Mouse (Mus musculus) neural tube, embryonic 12.5 days (tissue): ENCODE data around the gene Mocs2. TPM values are rescaled to one million over a fixed set of nuclear protein-coding genes. Genes with fewer than 3 reads are reported as not detected.
A peak's percentile ranks its signal among the peaks of the same experiment; 100 is the strongest.

ENCODE experiments used
- ATAC-seq: fragments of 200-750 bp; cut with Nextera tagmentation; 2 replicates; pipeline ENCODE4 v1.8.0; 2017; ENCODE audit warnings: low read depth, mild to moderate bottlenecking, moderate TSS enrichment, moderate library complexity; ENCODE audit not compliant: low FRiP score
- H3K27ac ChIP-seq: fragments of 300-500 bp; sonication (generic); 2 replicates; pipeline ENCODE4 v1.5.1; 2016
- H3K27me3 ChIP-seq: fragments of 300-500 bp; sonication (generic); replicated peaks from 2 replicates; pipeline ENCODE4 v1.6.1; 2016; ENCODE audit warnings: mild to moderate bottlenecking
- H3K36me3 ChIP-seq: fragments of 300-500 bp; sonication (generic); 2 replicates; pipeline ENCODE4 v1.6.1; 2016; ENCODE audit warnings: mild to moderate bottlenecking
- H3K4me1 ChIP-seq: fragments of 300-500 bp; sonication (generic); 2 replicates; pipeline ENCODE4 v1.6.1; 2016
- H3K4me2 ChIP-seq: fragments of 300-500 bp; sonication (generic); replicated peaks from 2 replicates; pipeline ENCODE4 v1.6.1; 2016; ENCODE audit warnings: mild to moderate bottlenecking
- H3K4me3 ChIP-seq: fragments of 300-500 bp; sonication (generic); 2 replicates; pipeline ENCODE4 v1.5.1; 2016
- H3K9ac ChIP-seq: fragments of 300-500 bp; sonication (generic); 2 replicates; pipeline ENCODE4 v1.6.1; 2016; ENCODE audit warnings: mild to moderate bottlenecking
- H3K9me3 ChIP-seq: fragments of 300-500 bp; sonication (generic); 2 replicates; pipeline ENCODE4 v1.6.1; 2016; ENCODE audit warnings: mild to moderate bottlenecking
- WGBS: fragments of 180-500 bp; shearing (Covaris S2); methylation state at CpG from one replicate; pipeline ENCODE4 v1.1.7; 2016; 5-methylcytosine and 5-hydroxymethylcytosine counted together
- polyA plus RNA-seq: library from polyadenylated mRNA; unstranded; fragments of >200 nt; fragmentation: Nextera tagmentation; extraction: Ambion mirVana; gene quantifications from 2 replicates; pipeline ENCODE4 v1.2.1, GENCODE M21; 2016

Mocs2 gene
- polyA plus RNA-seq, 1 experiment from 2014 or later, result 88.1 TPM

- WGBS, result 57% methylated on average over 2 of the region's 2 CpGs
- no peak for ATAC-seq
- H3K27ac ChIP-seq, result no peak overlapping the region
- no peak overlapping the region for H3K4me2 ChIP-seq
- no peaks in the 10 kb centered on the region for H3K27me3 ChIP-seq
- peaks cover 13% of the 10 kb centered on the region; the same call in 1 of the 2 replicates for H3K4me1 ChIP-seq
- H3K36me3 ChIP-seq, result peaks cover 15% of the 10 kb centered on the region; the same call in 1 of the 2 replicates
- H3K9me3 ChIP-seq, result no peaks in the 10 kb centered on the region
- H3K4me3 ChIP-seq, result no peak overlapping the region
- H3K9ac ChIP-seq, result no peak overlapping the region
Observed at GRCm38 (mm10) chr13:114834580-114834979, 16.5 kb downstream of the Mocs2 start.

DNA sequence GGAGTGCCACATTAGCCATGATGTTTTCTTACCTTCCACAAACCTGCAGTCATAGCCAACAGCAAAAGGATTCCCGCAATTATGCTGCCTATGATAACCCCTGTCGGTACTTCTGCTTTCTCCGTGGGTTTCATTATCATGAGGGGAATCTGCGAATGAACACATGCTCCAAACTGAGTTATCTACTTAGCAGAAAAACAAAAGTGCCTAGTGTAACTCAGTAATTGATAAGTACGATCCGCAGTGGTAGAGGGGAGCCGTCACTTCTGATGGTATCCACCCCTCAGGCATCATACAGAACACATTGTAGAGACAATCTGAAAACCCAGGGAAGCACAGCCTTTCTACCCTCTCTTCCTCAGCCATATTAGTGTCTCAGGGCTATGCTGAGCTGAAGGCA lies 19.0 kb downstream of the Mocs2 start:
- no peak for ATAC-seq
- Histone ChIP-seq H3K27ac (no peak overlapping the region), H3K4me3 (no peak overlapping the region), H3K36me3 (0 out of 2 replicates have a peak, but pooled peaks cover 2% of the 10 kb centered on the region), H3K4me1 (peaks cover 13% of the 10 kb centered on the region; the same call in 1 of the 2 replicates), H3K9me3 (no peaks in the 10 kb centered on the region), H3K9ac (no peak overlapping the region), H3K4me2 (no peak overlapping the region), H3K27me3 (no peaks in the 10 kb centered on the region)
- WGBS, result 81% methylated on average over 7 of the region's 7 CpGs

- peak; percentile 69 for ATAC-seq
- 44% methylated on average over 5 of the region's 5 CpGs for WGBS
- Histone ChIP-seq H3K4me3 (no peak overlapping the region), H3K4me1 (peaks cover 13% of the 10 kb centered on the region; the same call in 1 of the 2 replicates), H3K27ac (peak overlapping the region; percentile 33; the same call in 1 of the 2 replicates), H3K27me3 (no peaks in the 10 kb centered on the region), H3K9ac (no peak overlapping the region), H3K9me3 (no peaks in the 10 kb centered on the region), H3K4me2 (no peak overlapping the region), H3K36me3 (0 out of 2 replicates have a peak, but pooled peaks cover 2% of the 10 kb centered on the region)
Observed at GRCm38 (mm10) chr13:114838535-114838990, 20.5 kb downstream of the Mocs2 start.

DNA sequence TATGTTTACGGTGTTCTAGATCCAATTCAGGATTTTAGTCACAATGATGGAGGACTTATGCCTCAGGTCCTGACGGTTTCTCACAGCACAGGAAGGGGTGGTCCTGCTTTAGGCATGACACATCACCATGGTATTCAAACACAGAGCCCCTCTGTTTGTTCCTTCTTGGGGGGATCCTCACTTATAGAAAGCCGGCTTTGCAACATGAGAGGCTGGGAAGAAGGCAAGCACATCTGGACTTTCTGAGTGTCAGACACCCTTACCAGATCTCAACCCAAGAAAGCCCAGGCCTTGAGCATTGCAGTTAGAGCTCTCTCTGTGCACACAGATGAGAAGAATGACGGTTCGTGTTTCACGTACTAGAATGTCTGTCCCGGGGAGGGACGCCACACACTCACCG lies 21.1 kb downstream of the Mocs2 start:
- Histone ChIP-seq H3K27me3 (no peaks in the 10 kb centered on the region), H3K27ac (no peak overlapping the region), H3K9ac (no peak overlapping the region), H3K9me3 (no peaks in the 10 kb centered on the region), H3K4me3 (no peak overlapping the region), H3K36me3 (0 out of 2 replicates have a peak, but pooled peaks cover 2% of the 10 kb centered on the region), H3K4me1 (peaks cover 13% of the 10 kb centered on the region; the same call in 1 of the 2 replicates), H3K4me2 (no peak overlapping the region)
- 79% methylated on average over 9 of the region's 9 CpGs for WGBS
- ATAC-seq, result no peak; the same call in 1 of the 2 replicates

DNA sequence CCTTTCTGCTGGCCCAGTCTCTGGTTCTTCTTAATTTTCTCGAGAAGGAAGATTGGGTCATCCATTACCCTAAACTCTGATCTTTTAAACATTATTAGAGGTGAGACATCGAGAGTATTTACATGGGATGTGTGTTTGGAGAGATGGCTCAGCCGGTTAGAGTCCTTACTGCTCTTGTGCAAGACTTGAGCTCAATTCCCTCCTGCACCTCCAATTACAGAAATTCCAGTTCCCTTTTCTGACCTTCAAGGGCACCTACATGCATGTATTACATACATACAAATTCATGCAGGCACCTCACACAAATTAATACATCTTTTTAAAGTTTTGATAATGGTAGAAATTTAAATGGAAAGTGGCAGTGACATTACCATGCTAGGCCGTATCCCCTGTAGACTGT lies 22.5 kb downstream of the Mocs2 start:
- H3K4me3 ChIP-seq, result no peak overlapping the region
- H3K4me2 ChIP-seq, result no peak overlapping the region
- H3K36me3 ChIP-seq, result 0 out of 2 replicates have a peak, but pooled peaks cover 2% of the 10 kb centered on the region
- H3K9me3 ChIP-seq, result no peaks in the 10 kb centered on the region
- H3K27ac ChIP-seq, result no peak overlapping the region
- WGBS, result 90% methylated on average over 4 of the region's 4 CpGs
- H3K4me1 ChIP-seq, result peaks cover 13% of the 10 kb centered on the region; the same call in 1 of the 2 replicates
- no peaks in the 10 kb centered on the region for H3K27me3 ChIP-seq
- no peak overlapping the region for H3K9ac ChIP-seq
- no peak for ATAC-seq

GRCm38 (mm10) chr13:114843318-114843717 lies 25.3 kb downstream of the Mocs2 start:
- Histone ChIP-seq H3K4me2 (no peak overlapping the region), H3K9ac (no peak overlapping the region), H3K36me3 (no peaks in the 10 kb centered on the region), H3K27ac (no peak overlapping the region), H3K27me3 (no peaks in the 10 kb centered on the region), H3K4me3 (no peak overlapping the region), H3K9me3 (no peaks in the 10 kb centered on the region), H3K4me1 (peaks cover 5% of the 10 kb centered on the region; the same call in 1 of the 2 replicates)
- no peak for ATAC-seq
- WGBS, result 63% methylated on average over 1 of the region's 1 CpGs

DNA sequence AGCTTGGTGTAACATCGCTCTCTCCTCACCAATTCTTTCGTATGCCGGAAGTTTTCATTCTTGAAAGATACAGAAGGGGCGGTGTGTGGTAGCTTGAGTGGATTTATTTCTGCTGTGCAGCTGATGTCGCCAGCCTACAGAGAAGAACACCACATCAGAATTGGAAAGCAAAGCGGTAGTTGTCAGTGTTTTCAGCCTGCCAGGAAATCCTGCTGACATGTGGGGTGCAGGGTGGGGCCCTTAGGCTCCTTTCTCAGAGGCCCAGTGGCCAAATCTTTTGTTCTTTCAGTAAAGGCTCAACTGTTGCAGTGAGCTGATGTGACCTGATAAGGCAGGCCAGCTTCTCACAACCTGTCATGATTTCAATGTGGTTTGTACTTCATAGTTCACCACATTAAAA lies 27.8 kb downstream of the Mocs2 start:
- no peak for ATAC-seq
- WGBS, result 88% methylated on average over 6 of the region's 6 CpGs
- Histone ChIP-seq H3K27ac (no peak overlapping the region), H3K4me3 (no peak overlapping the region), H3K9me3 (no peaks in the 10 kb centered on the region), H3K36me3 (no peaks in the 10 kb centered on the region), H3K27me3 (no peaks in the 10 kb centered on the region), H3K9ac (no peak overlapping the region), H3K4me2 (no peak overlapping the region), H3K4me1 (no peaks in the 10 kb centered on the region)

GRCm38 (mm10) chr13:114848945-114849344 lies 30.9 kb downstream of the Mocs2 start:
- Histone ChIP-seq H3K27me3 (no peaks in the 10 kb centered on the region), H3K27ac (no peak overlapping the region), H3K4me2 (no peak overlapping the region), H3K9ac (no peak overlapping the region), H3K36me3 (no peaks in the 10 kb centered on the region), H3K4me1 (no peaks in the 10 kb centered on the region), H3K4me3 (no peak overlapping the region), H3K9me3 (no peaks in the 10 kb centered on the region)
- WGBS, result 74% methylated on average over 3 of the region's 3 CpGs
- ATAC-seq, result no peak

- ATAC-seq, result no peak
- Histone ChIP-seq H3K9ac (no peak overlapping the region), H3K4me3 (no peak overlapping the region), H3K27ac (no peak overlapping the region), H3K27me3 (no peaks in the 10 kb centered on the region), H3K9me3 (no peaks in the 10 kb centered on the region), H3K4me2 (no peak overlapping the region), H3K36me3 (no peaks in the 10 kb centered on the region), H3K4me1 (no peaks in the 10 kb centered on the region; the same call in 1 of the 2 replicates)
- 42% methylated on average over 6 of the region's 6 CpGs for WGBS
Observed at GRCm38 (mm10) chr13:114852264-114853111, 34.5 kb downstream of the Mocs2 start.

GRCm38 (mm10) chr13:114853152-114853551 lies 35.1 kb downstream of the Mocs2 start:
- no peak overlapping the region for H3K4me2 ChIP-seq
- H3K27me3 ChIP-seq, result no peaks in the 10 kb centered on the region
- H3K9me3 ChIP-seq, result no peaks in the 10 kb centered on the region
- H3K9ac ChIP-seq, result no peak overlapping the region
- H3K4me3 ChIP-seq, result no peak overlapping the region
- WGBS, result 88% methylated on average over 2 of the region's 2 CpGs
- H3K27ac ChIP-seq, result no peak overlapping the region
- ATAC-seq, result no peak
- no peaks in the 10 kb centered on the region; the same call in 1 of the 2 replicates for H3K4me1 ChIP-seq
- no peaks in the 10 kb centered on the region for H3K36me3 ChIP-seq

DNA sequence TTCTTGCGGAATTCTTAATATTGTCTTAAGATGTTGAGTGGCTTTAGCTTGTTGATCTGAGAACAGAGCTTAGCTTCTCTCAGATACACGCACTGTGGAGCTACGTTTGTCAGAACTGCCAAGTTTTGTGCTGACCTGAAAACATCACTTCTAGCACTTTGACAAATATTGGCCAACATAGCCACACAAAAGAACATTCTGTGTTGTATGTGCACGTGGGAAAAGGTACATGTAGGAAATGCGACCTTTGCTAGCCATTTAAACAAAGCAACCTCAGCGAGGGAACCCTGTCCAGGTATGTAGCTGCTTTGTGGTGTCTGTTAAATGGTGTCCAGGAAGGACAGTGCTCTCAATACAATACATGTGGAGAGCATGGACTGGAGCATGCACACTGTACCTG lies 36.0 kb downstream of the Mocs2 start:
- H3K9me3 ChIP-seq, result no peaks in the 10 kb centered on the region
- H3K4me2 ChIP-seq, result no peak overlapping the region
- no peaks in the 10 kb centered on the region for H3K27me3 ChIP-seq
- no peak for ATAC-seq
- H3K4me1 ChIP-seq, result no peaks in the 10 kb centered on the region; the same call in 1 of the 2 replicates
- no peak overlapping the region for H3K27ac ChIP-seq
- H3K4me3 ChIP-seq, result no peak overlapping the region
- H3K36me3 ChIP-seq, result no peaks in the 10 kb centered on the region
- WGBS, result 91% methylated on average over 6 of the region's 6 CpGs
- H3K9ac ChIP-seq, result no peak overlapping the region

DNA sequence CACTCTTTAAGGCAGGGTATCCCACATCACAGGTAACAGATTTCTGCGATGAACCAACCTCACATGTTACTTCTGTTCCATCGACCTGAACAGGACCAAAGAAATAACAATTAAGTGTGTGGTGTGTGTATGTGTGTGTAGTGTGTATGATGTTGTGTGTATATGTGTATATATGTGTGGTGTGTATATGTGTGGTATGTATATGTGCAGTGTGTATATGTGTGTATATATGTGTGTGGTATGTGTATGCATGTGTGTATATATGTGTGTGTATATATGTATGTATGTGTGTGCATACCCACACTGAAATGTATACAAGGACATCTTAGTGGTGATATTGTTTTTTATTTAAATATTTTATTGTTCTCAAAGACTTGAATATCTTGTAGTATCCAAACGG lies 36.4 kb downstream of the Mocs2 start:
- WGBS, result 91% methylated on average over 3 of the region's 3 CpGs
- Histone ChIP-seq H3K4me3 (no peak overlapping the region), H3K27ac (no peak overlapping the region), H3K27me3 (no peaks in the 10 kb centered on the region), H3K4me2 (no peak overlapping the region), H3K4me1 (no peaks in the 10 kb centered on the region; the same call in 1 of the 2 replicates), H3K9ac (no peak overlapping the region), H3K9me3 (no peaks in the 10 kb centered on the region), H3K36me3 (no peaks in the 10 kb centered on the region)
- ATAC-seq, result no peak
